Mouse (Mus musculus): ENCODE data around the gene Fam136a. TPM values are rescaled to one million over a fixed set of nuclear protein-coding genes. Genes with fewer than 3 reads are reported as not detected.

The Fam136a gene
- 24.6 and 31.2 TPM in 2 replicates for polyA plus RNA-seq (2012; rRNA removed)

DNA sequence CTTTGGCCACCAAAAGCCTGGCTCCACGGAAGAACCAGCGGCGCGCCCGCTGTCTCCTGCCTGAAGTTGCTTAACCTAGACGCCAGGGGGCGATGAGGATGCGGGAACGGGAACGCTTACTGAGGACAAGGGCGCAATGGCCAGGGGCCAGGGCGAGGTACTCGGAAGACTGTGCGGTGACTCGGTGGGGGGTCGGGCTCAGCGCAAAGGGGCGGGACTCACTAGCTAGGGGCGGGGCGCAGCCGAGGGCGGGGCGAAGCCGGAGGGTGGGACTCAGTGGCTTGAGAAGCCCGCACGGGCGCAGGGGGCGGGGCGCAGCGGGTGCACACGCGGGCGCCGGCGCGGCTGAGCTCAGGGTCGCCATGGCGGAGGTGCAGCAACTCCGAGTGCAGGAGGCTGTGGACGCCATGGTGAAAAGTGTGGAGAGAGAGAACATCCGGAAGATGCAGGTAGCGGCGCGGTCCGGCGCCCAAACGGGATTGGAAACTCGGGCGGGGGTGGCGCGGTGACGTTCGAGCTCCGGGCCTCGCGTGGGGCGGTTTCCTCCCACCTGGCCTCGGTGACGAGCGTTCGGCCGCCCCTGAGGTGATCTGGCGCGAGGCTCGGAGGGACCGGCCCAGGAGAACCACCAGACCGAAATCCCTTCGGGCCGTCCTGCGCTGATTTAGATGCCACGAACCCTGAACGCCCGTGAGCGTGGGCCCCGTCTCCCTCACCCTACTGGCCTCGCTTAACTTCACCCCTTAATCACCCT, at the start of gene Fam136a:
Fam136a (plus strand) TSS at position 276 of the 754 bp plus-strand sequence.

DNA sequence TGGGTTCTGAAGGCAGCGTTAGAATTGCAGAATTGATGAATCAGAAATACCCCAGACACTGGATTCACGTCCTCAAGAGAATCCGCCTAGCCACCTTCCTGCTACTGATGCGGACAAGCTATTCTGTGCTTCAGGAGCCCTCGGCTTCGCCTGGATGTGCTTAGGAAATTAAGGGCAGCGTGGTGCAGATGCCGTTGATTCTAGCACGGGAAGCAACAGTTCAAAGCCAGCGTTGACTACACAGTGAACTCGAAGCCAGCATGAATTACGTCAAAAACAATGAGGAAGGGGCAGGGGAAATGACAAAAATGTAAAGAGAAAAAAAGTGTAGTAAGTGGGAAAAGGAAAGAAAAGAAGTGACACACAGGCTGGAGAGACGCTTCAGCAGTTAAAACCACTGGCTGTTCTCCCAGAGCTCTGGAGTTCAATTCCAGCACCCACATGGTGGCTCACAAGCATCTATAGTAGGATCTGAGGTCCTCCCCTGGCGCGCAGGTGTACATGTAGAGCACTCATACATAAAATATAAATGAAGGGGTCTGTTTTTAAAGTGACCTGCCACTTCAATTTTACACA, 5.4 kb downstream of the Fam136a start, which contains the start of gene Snrpg:
Snrpg (plus strand) TSS at position 541 of the 576 bp plus-strand sequence.

DNA sequence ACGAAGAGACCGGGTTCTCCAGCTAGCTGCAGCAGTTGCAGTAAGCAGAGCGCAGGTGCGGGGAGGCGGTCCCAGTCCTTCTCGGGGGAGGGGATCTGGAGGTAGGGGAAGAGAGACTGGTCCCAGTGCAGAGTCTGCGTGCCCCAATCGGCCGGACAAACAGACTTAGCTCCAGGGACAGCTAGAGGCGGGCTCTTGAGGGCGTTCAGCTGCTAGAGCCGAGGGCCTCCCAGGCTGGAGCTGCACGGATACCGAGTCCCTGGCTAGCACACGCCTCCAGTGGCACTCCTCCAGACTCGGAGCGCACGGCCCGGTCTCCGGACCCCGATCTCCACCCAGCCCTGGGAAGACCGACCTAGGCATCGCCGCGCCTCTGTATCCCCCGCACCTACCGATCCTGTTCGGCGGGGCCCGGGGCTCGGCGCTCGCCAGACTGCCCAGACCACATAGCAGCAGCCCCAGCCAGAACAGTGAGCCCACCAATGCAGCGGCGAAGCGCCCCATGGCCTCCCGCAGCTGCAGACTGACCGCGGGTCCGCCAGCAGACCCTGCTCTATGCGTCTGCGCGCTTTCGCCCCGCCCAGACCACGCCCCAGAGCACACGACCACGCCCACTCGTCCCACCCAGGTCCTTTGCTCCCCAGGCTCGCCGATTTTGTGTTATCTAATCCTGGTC, 31.3 kb downstream of the Fam136a start, which contains the start of gene Pcyox1:
Pcyox1 (minus strand) TSS at position 574 of the 676 bp plus-strand sequence.

DNA sequence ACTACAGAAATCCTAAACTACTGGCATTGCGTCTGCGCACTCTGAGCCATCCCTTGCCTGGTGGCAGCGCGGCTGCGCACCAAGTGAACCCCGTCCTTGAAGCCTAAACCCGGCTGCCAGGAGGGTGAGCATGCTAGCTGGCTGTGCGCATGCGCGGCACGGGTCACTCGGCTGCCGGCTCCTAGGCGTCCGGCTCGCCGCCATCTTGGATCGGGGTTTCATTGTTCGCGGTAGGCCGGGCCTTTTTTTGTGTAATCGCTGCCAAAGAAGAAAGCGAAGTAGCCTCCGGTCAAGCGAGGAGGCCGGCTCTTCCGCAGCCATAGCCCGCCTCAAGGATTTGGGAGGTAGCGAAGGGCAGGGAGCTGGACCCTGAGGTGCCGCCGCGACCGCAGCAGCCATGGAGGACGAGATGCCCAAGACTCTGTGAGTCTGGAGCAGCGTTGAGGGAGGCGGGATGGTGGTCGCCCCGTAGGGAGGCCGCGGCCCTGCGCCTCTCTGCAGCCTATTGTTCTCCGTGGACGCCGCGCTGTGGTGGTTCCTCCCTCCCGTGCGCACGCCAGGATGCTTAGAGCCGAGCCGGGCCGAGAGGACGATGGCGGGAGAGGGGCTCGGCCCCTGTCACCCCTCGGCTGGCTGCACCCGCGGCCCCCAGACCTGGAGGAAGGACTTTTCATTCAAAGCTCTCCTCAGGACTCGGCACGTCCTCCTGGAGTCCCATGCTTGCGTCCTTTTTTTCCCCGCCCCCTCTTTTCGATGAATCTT, 38.8 kb downstream of the Fam136a start, which contains the start of gene Tia1:
Tia1 (plus strand) TSS at position 120 of the 762 bp plus-strand sequence.

Other genes with a start within 250 kb of the Fam136a start
- gene Tgfa, start 170.4 kb upstream of the Fam136a start, polyA plus RNA-seq (2012; rRNA removed), result 0.86 and 1.0 TPM in 2 replicates
- 146 and 150 TPM in 2 replicates for gene Snrpg, start 5.7 kb downstream of the Fam136a start, polyA plus RNA-seq (2012; rRNA removed)
- gene Pcyox1, start 31.5 kb downstream of the Fam136a start, polyA plus RNA-seq (2012; rRNA removed), result 20.2 and 25.0 TPM in 2 replicates
- 15.8 and 16.9 TPM in 2 replicates for gene Tia1, start 38.6 kb downstream of the Fam136a start, polyA plus RNA-seq (2012; rRNA removed)
- gene Gm44790, start 61.0 kb downstream of the Fam136a start, polyA plus RNA-seq (2012; rRNA removed), result 0.06 TPM in 1 of 2 replicates, not detected in the other
- 6.9 and 7.3 TPM in 2 replicates for gene C87436, start 72.7 kb downstream of the Fam136a start, polyA plus RNA-seq (2012; rRNA removed)
- 112 and 145 TPM in 2 replicates for gene Pcbp1, start 160.7 kb downstream of the Fam136a start, polyA plus RNA-seq (2012; rRNA removed)

Data from liver, embryonic 14 days (tissue).